Mouse (Mus musculus): ENCODE measurements at regions not wholly inside any gene's neighbourhood (a gene's known extent, or its start where the extent isn't known, plus 50 kb on each side); places are given as distances from the start of the nearest gene placed in this dataset.
A peak's percentile ranks its signal among the peaks of the same experiment; 100 is the strongest.

DNA sequence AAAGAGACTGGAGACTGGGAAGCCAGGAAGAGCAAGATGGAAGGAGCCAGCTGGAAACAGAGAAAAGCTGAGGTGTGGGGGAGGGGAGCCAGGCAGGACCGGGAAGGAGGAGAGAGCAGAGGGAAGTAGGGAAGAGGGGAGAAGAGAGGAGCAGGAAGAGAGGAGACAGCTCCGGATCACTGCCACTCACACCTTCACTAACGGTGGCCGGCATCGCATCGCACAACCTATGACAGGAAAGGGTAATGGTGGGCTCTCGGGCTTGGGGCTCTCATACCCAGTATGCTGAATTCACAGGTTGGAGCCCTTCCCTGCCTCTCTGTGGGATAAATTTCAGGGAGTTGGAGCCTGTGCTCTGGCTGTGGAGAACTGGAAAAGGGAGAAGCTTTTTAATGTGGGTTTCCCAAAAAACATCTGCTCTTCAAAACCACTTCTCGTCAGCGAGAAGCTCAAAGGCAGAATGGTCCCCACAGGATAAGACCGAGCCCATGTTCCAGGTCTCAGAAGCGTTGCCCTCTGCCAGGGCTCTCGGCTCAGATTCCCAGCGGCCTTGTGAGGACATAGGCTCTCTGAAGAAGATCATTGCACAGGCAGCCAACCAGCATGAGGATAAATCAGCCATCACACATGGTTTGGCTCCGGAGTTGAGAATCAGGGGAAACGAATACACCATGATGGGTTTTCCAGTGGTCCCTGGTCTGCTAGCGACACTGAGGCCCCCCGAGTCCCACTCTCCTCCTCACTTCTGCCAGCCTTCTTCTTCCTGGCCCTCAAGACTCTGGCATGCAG lies 53.8 kb upstream of the Coro2b start:
- intact Hi-C loops (cut with DNase I; ENCODE audit: low total_unique reads), result no loop called here
- peak; percentile 74 for DNase-seq

DNA sequence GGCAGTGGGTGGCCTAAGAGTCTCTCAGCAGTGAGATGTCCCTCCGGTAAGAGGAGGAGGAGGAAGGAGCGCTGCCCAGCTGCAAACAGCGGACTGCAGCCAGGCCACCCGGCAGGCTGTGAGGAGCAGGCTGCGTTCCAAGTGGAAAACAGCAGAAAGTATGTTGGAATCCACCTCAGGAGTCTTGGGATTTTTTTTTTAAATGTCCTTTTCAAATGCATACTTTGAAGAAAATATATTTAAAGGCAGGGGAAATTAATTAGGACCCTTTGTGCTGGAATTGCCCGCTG lies 54.3 kb upstream of the Coro2b start:
- peak; percentile 68 for DNase-seq
- intact Hi-C loops (cut with DNase I; ENCODE audit: low total_unique reads), result no loop called here

DNA sequence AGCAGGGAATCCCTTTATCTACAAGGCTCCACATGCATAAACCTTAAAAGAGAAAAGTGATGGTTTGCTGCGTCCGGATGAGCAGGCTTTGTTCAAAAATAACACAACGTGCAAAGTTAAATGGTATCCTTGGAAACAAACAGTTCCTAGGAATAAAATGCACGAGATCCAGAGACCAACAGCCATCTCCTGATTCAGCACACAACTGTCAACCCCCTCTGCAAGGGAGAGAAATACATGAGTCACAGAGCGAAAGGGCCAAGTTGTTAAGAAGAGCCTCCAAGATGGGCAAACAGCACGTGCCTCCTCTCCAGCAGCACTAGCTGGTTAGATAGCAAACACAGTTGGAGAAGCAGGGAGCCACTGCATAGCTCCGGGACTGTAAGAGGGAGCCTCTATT lies 61.2 kb upstream of the Coro2b start:
- intact Hi-C loops (cut with DNase I; ENCODE audit: low total_unique reads), result no loop called here
- DNase-seq, result no peak

DNA sequence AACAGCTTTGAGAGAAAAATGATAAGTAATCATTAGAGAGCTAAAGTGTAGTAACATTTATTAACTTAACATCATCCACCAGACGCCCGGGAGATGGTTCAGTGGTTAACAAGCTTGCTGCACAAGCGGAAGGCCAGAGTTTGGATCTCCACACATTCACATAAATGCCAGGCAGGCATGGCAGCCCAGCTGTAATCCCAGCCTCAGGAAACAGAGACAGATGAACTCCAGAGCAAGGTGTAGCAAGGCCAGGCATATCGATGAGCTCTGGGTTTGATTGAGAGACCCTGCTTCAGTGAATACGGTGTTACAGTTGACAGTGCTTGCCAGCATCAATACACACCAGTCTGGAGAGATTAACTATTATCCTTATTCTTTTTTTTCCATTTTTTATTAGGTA lies 62.1 kb upstream of the Coro2b start:
- DNase-seq, result no peak
- intact Hi-C loops (cut with DNase I; ENCODE audit: low total_unique reads), result no loop called here

DNA sequence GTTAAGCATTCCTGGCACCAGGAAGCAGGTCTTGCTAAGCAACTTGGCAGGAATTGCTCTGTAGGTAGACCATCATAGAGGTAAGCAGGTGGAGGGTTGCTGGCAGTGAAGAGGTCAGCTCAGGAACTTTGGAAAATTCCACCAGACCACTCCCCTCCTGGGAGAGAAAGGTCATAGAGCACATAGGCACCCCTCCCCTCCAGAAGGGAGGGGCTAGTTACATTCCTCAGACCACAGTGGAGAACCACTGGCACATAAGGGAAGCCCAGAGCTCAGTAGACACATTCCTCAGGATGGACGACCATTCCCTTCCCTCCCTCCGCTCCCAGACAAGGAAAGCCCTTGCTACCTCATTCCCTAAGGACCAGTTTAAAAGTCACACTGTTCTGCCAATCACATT lies 67.1 kb upstream of the Itga11 start:
- intact Hi-C loops (cut with DNase I; ENCODE audit: low total_unique reads), result no loop called here
- DNase-seq, result no peak

DNA sequence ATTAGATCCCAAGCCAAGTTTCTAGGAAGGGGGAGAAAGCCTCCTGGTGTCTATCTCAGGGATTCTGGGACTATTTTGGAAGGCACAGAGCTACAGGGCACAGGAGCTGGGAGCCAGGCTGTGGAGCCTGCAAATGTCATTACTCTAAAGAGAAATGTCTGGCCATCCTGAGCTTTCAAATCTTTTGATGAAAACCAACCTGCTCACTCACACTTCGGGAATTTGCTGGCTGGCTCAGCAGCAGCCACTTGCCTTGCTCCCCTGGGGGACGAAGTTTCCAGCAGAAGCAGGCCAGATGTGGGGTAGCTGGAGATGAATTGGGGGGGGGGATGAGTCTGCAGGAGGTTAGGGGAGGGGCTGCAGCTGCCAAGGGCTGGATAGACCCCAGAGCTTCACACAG lies 66.2 kb upstream of the Itga11 start:
- intact Hi-C loops (cut with DNase I; ENCODE audit: low total_unique reads), result no loop called here
- DNase-seq, result peak; percentile 62

DNA sequence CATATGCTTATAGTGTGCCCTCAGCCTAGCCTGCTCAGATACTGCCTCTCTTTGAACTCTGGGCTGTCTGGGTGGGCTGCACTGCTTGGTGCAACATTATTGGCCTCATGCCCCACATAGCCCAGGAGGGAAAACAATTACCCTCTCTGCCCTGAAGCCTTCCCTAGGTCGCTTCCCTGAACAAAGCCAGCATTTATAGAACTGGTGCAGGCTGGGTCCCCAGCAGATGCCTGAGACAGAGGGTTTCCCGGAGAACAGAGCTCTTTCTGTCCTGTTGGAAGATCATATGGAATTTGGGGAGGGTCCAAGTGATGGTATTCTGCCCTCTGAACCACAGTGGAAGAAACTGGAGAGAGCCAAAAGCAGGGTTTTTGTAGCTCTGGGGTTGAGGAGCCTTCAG lies 64.6 kb upstream of the Itga11 start:
- DNase-seq, result no peak
- intact Hi-C loops (cut with DNase I; ENCODE audit: low total_unique reads), result no loop called here

DNA sequence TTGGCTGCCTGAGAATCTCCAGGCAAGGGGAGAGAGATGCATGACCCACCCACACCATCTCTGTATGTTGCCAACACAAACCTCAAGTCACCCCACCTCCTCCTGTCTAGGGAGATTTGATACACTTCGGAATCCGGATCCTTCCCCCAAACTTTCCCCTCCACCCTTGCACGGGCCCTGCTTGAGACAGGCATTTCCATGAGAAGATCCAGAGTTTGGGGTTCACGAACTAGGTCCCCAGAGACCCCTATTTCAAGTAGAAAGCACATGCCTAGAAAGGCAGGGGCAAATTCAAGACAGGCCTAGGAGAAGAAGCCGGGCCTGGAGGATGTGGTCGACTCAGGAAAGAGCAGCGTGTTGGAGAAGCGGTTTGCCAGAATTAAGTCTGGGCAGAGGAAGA lies 63.8 kb upstream of the Itga11 start:
- intact Hi-C loops (cut with DNase I; ENCODE audit: low total_unique reads), result no loop called here
- no peak for DNase-seq

DNA sequence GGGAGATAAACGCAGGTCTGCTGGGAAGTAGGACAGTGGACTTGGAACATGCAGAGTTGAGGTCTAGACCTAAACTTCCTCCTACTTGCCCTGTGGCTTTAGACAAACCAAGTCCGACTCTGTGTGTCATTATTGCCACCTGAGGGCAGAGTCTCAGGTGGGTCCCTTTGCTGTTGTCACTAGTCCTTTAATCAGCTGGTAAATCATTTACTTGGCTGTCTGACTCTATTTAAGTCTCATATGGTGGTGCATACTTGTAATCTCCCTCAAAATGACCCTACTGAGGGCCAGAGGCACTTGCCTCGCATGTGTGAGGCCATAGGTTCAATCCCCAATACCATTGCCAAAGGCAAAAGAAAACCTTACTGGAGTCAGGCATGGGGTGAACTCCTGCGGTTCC lies 62.7 kb upstream of the Itga11 start:
- DNase-seq, result no peak
- intact Hi-C loops (cut with DNase I; ENCODE audit: low total_unique reads), result no loop called here

DNA sequence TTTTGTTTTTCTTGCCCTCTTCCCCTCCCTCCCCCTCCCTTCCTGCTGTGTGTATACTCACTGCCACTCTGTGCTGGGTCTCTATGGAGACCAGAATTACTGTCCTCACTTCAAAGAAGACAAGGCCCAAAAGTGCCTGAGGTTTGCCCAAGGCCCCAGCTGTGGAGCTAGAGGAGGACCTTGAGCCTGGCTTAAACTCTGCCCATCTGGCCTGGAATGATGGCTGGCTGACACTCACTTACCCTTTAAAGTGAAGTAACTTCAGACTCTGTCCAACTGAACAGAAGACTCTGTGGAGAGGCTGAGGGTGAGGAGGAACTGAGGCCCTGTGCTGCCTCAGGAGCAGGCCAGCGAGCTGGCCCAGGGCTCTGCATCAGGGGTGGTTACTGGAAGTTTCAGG lies 61.8 kb upstream of the Itga11 start:
- DNase-seq, result no peak
- intact Hi-C loops (cut with DNase I; ENCODE audit: low total_unique reads), result no loop called here

DNA sequence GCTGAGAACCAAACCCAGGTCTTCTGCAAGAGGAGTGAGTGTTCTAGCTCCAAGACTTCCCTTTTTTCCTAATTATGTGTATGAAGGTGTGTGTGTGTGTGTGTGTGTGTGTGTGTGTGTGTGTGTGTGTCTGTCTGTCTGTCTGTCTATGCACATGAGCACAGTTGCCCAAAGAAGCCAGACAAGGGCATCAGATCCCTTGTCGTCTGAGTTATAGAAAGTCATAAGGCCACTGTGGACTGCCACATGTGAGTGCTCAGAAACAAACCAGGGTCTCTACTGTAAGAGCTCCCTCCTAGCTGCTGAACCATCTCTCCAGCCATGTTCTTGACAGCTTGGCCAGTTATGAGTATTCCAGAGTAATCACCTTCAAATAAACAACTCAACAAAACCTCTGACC lies 58.6 kb upstream of the Itga11 start:
- intact Hi-C loops (cut with DNase I; ENCODE audit: low total_unique reads), result no loop called here
- no peak for DNase-seq

DNA sequence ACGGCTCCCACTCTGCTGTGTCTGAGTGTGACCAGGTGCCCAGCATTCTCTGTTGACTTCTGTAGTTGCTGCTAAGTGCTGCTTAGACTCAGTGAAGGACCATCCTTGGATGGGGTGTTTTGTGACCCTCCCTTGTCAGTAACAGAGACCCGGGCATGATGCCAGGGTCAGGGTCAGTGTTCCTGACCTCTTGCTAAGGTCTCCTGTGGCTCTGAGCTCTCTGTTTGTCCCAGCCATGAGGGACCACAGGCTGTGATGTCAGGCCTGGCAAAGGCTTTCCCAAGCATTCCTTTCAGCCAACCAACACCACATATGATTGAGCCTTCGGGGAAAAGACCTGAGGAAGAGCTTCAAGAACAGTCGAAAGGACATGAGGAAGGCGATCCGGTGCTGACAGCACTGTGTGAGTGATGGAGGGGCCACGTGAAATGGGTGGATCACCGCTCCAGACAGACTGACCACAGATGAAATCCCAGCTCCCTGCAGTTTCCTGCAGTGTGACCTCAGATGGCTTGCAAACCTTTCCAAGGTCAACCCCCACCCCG lies 56.7 kb upstream of the Itga11 start:
- intact Hi-C loops (cut with DNase I; ENCODE audit: low total_unique reads), result loop anchor here (10.0 kb wide), 1 partner anchor 154 kb away; no protein-coding TSS in a partner anchor
- peak; percentile 14 for DNase-seq

DNA sequence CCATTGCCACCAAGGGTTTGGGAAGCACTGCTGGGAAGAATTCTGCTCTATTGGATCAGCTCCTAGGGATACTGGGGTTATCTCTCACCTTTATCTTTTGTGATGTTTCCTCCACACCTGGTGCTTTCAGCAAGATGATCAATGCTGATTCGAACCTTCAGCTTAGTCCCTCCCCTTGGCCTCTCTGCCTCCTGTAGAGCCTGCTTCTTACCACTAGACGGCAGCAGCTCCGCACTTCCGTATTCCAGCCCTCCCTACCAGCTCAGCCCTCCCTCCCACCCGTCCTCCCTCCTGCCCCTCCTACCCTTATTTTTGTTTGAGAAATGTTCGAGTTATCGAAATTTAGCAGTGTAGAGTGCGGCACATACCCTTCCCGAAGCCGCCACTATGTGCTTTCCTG lies 55.5 kb upstream of the Itga11 start:
- DNase-seq, result no peak
- intact Hi-C loops (cut with DNase I; ENCODE audit: low total_unique reads), result loop anchor here (10.0 kb wide), 1 partner anchor 153 kb away; no protein-coding TSS in a partner anchor

DNA sequence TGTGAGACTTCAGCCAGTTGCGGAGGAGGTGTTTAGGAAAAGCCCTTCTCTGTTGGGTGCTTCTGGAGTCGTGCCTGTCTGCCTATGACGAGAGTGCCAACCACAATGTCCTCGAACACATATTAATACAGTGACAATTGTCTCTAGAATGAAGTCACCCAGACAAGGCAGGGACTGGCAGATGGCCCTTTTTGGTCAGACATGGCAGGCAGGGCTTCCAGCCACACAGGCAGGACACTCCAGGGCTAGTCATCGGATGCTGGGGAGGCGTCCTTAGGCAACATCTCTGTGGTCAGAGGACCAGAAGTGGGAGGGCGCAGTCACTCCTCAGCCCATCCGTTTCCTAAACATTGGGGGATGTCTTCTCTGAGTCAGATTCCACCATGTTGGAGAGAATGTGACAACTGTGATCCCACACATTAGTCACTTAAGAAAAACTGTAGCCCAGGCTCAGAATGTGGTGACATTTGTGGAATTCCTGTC lies 53.0 kb upstream of the Itga11 start:
- intact Hi-C loops (cut with DNase I; ENCODE audit: low total_unique reads), result loop anchor here (10.0 kb wide), 1 partner anchor 150 kb away; no protein-coding TSS in a partner anchor

DNA sequence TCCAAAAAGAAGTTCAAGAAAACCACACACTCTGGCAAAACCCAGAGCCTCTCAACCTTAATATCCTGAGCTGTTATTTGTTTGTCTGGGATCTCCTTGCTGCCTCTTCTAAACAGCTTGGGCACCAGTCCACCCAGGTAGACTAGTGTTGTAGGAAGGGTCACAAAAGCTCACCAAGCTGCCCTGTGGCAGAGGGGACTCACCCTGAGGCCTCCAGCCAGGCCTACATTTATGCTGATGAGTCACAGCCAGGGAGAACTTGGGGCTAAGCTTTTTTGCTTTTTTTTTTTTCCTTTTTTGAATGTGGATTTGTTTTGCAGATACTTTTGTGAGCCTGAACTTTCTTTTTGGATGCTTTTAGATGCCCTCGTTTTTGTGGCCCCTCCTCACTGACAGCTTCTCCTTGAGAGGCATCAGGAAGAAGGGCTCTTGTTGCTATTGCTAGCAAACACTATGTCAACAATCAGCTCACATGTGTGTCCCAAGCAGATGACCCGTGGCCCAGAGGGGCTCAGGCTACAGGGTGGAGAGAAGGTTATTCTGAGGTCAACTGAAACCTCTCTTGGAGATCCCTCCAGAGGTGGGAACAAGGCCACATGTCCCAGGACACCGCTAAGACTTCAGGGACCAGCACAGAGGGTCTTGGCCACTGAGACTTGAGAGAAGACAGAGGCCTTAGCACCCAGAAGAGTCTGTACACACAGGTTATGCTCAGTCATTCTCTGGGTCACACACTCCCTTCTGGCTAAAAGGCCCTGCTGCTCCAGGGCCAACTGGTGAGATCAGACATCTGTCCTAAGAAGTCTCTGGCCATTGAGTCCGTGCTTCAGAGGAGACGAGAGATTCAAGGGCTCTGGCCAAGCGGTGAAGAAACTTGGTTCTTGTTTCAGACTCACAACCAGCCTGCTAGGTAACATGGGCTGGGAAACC lies 50.3 kb upstream of the Itga11 start:
- peak; percentile 55 for DNase-seq
- intact Hi-C loops (cut with DNase I; ENCODE audit: low total_unique reads), result loop anchor here (10.0 kb wide), 1 partner anchor 147 kb away; no protein-coding TSS in a partner anchor

More for the DNA sequence above, 53.0 kb upstream of the Itga11 start:
- no peak for DNase-seq
